Mouse (Mus musculus) liver, embryonic 14.5 days (tissue): ENCODE measurements around the gene Efemp2.

Experiments used
- CTCF ChIP-seq: IDR thresholded peaks from 2 replicates; pipeline ENCODE4 v1.5.1; 2016; ENCODE audit warnings: antibody characterized with exemption, low read depth, control low read depth
- EP300 ChIP-seq: IDR thresholded peaks from 2 replicates; pipeline ENCODE4 v1.6.1; 2016; ENCODE audit warnings: antibody characterized with exemption, low read depth

- TF ChIP-seq CTCF (no peak), EP300 (no peak)
These were observed 18.2 kb upstream of the Efemp2 start for GRCm38 (mm10) chr19:5455568-5455967.
